Mouse (Mus musculus): ENCODE measurements around the gene Orm1. TPM values are rescaled to one million over a fixed set of nuclear protein-coding genes. Genes with fewer than 3 reads are reported as not detected.

Orm1 gene
- total and polyA plus RNA-seq, 3 experiments: not detected

DNA sequence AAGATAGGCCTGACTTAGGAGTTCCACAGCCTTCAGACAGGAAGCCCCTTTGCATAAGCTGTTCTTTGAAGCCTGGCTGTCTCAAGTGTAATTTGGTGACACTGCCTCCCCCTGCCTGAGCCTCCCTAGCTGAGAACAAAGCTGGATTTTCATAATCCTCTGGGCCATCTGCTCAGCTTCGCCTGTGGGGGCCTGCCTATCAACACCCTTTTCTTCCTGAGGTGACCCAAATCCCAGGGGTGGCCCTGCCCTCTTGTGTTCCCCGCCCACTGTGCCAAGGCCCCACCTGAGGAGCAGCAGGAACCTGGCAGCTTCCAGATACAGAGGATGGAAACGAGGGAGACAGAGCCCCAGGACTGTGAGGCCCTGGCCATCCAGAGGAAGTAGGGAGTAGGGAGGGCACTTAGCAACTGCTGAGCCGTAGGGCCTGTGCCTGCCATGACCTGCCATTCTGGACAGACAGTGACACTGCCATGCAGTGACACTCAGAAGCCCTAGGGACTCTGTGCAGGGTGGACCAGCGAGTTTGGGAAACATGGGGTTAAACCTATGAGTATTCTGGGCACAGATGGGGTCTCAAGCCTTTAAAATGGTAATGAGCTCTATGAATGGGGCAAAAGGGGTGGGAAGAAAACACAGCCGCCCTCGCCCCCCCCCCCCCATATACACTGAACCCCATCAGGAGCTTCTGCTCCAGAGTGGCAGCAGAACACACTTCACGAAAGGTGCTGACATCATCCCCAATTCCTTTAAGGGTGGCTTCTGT is 44.9 kb downstream of the Orm1 start (continued):
- no peak for TF ChIP-seq USF2 (conservative IDR thresholded peaks at IDR 0.05; ENCODE audit: low read depth, low read length)
- no peak for TF ChIP-seq PAX5 (IDR thresholded peaks at IDR 0.05; ENCODE audit: low read length)
- 0 out of 2 replicates have a peak, but pooled peaks have one; percentile 24 for TF ChIP-seq ZMIZ1 (IDR thresholded peaks at IDR 0.05; ENCODE audit: low read depth, low read length)
- TF ChIP-seq UBTF (IDR thresholded peaks at IDR 0.05; ENCODE audit: low read depth, low read length): no peak
- no peak for TF ChIP-seq NELFE (IDR thresholded peaks at IDR 0.05; ENCODE audit: low read depth, low read length)
- peak in 1 of 2 experiments; percentile 22; a peak in 2 of 4 replicates for TF ChIP-seq CTCF (conservative IDR thresholded peaks at IDR 0.05 in 1 of 2, IDR thresholded peaks at IDR 0.05 in 1 of 2; ENCODE audit: low read depth in 2 of 2, low read length in 2 of 2)
- peak; percentile 24; the same call in 1 of the 2 replicates for TF ChIP-seq MXI1 (IDR thresholded peaks at IDR 0.05; ENCODE audit: low read depth, low read length)

DNA sequence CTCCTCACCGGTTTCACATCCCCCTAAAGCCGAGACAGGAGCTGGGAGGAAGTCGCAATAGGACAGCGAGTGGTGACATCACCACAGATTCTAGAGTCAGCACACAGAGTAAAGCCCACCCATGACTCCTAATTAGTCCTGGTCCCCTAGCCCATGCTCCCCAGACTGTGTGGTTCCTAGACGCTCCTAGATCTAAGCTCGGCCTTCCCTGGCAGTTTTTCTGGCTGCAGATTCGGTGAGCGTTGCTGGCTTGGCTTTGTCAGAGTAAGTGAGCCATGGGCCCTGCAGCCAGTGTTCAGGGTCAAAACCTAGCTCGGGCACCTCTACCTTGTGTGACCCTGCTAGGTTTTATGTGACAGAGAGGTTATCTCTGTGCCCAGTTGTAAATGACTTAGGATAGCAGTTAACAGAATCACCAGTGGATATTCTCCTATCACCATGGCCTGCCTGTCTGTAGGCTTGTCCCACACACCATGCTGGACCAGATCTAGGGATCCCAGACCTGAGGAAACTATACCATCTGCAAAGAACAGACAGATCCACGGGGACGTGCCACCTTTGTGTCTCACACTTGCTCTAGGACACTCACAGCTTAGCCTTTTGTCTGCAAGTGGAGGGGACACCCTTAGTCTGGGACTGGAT is 45.6 kb downstream of the Orm1 start:
- TF ChIP-seq ZC3H11A (IDR thresholded peaks at IDR 0.05; ENCODE audit: low read depth, low read length) (no peak), MAZ (IDR thresholded peaks at IDR 0.05; ENCODE audit: low read depth, low read length) (no peak), USF2 (conservative IDR thresholded peaks at IDR 0.05; ENCODE audit: low read depth, low read length) (no peak), MAFK (IDR thresholded peaks at IDR 0.05; ENCODE audit: insufficient replicate concordance, low read length) (no peak), IRF4 (IDR thresholded peaks at IDR 0.05; ENCODE audit: low read depth, low read length) (peak; percentile 58; the same call in 1 of the 2 replicates), RCOR1 (conservative IDR thresholded peaks at IDR 0.05; ENCODE audit: low read depth, low read length) (no peak), HCFC1 (IDR thresholded peaks at IDR 0.05; ENCODE audit: low read depth, low read length) (no peak), PAX5 (IDR thresholded peaks at IDR 0.05; ENCODE audit: low read length) (no peak), ETS1 (conservative IDR thresholded peaks at IDR 0.05; ENCODE audit: low read depth, low read length) (peak; percentile 44; the same call in 1 of the 2 replicates)
- in situ Hi-C loops (cut with MboI; ENCODE audit: low pct_ligation_motif_present, low pct_unique_long_range_greater_than_20kb, low sequenced_read_pairs) (no loop called here), dilution Hi-C loops (cut with MboI; ENCODE audit: extremely low pct_ligation_motif_present, extremely low pct_unique_long_range_greater_than_20kb, low sequenced_read_pairs) (no loop called here)
- peak overlapping the region; percentile 98 for H3K27ac ChIP-seq (ENCODE audit: insufficient read depth, low read depth)
- no peaks in the 10 kb centered on the region for H3K27me3 ChIP-seq (replicated peaks)
- H3K79me2 ChIP-seq (replicated peaks; ENCODE audit: control insufficient read depth, extremely low read depth, insufficient read depth, poor library complexity, severe bottlenecking): peaks cover 61% of the 10 kb centered on the region
- H3K4me3 ChIP-seq (replicated peaks in 1 of 3; ENCODE audit: low read depth in 2 of 3, low read length in 2 of 3, poor library complexity in 1 of 3): no peak overlapping the region
- no peaks in the 10 kb centered on the region for H3K9me3 ChIP-seq (replicated peaks; ENCODE audit: low read length)
- peaks cover 58 to 98% of the 10 kb centered on the region in 2 experiments for H3K4me1 ChIP-seq (ENCODE audit: control insufficient read depth in 1 of 2, insufficient read depth in 2 of 2)
- no peak for DNase-seq (ENCODE audit: extremely low read depth)
- peaks cover 74 to 91% of the 10 kb centered on the region in 2 experiments for H3K36me3 ChIP-seq (replicated peaks in 1 of 2; ENCODE audit: control insufficient read depth in 1 of 2, insufficient read depth in 1 of 2, low read length in 1 of 2)
- no peak overlapping the region for H3K9ac ChIP-seq (ENCODE audit: insufficient read depth, low read depth)
- H3K4me2 ChIP-seq (ENCODE audit: insufficient read depth, low read depth, poor library complexity, severe bottlenecking): peak overlapping the region; percentile 52

DNA sequence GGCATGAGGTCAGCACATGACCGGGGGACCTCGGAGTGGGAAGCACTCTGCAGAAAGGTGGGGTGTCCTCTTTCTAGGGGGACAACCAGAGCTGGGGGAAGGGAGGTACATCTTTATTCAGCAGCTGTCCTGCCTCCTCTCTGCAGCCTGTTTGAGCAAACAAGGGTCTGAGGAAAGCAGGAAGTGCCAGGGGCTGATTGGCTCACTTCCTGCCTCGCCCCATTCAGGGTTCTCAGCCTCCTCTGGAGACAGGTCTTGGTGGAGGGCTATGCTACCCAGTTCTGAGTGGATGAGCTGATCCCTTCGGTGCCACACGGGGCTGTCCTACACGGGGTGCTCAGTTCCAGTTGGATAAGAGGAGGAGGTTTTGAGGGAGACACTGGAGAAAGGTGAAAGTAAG is 47.0 kb downstream of the Orm1 start:
- H3K79me2 ChIP-seq (replicated peaks; ENCODE audit: control insufficient read depth, extremely low read depth, insufficient read depth, poor library complexity, severe bottlenecking): peaks cover 71% of the 10 kb centered on the region
- TF ChIP-seq ELF1 (IDR thresholded peaks at IDR 0.05; ENCODE audit: low read depth, low read length) (peak; percentile 59), MXI1 (IDR thresholded peaks at IDR 0.05; ENCODE audit: low read depth, low read length) (no peak), HCFC1 (IDR thresholded peaks at IDR 0.05; ENCODE audit: low read depth, low read length) (no peak)
- peak overlapping the region; percentile 98 for H3K27ac ChIP-seq (ENCODE audit: insufficient read depth, low read depth)
- H3K9me3 ChIP-seq (replicated peaks; ENCODE audit: low read length): no peaks in the 10 kb centered on the region
- no peak overlapping the region for H3K9ac ChIP-seq (ENCODE audit: insufficient read depth, low read depth)
- dilution Hi-C loops (cut with MboI; ENCODE audit: extremely low pct_ligation_motif_present, extremely low pct_unique_long_range_greater_than_20kb, low sequenced_read_pairs) (no loop called here), in situ Hi-C loops (cut with MboI; ENCODE audit: low pct_ligation_motif_present, low pct_unique_long_range_greater_than_20kb, low sequenced_read_pairs) (no loop called here)
- H3K27me3 ChIP-seq (replicated peaks): no peaks in the 10 kb centered on the region
- DNase-seq (ENCODE audit: extremely low read depth): no peak
- peaks cover 80 to 94% of the 10 kb centered on the region in 2 experiments for H3K36me3 ChIP-seq (replicated peaks in 1 of 2; ENCODE audit: control insufficient read depth in 1 of 2, insufficient read depth in 1 of 2, low read length in 1 of 2)
- H3K4me3 ChIP-seq (replicated peaks in 1 of 3; ENCODE audit: low read depth in 2 of 3, low read length in 2 of 3, poor library complexity in 1 of 3): no peak overlapping the region
- H3K4me1 ChIP-seq (ENCODE audit: control insufficient read depth in 1 of 2, insufficient read depth in 2 of 2): peaks cover 57 to 95% of the 10 kb centered on the region in 2 experiments
- no peak overlapping the region for H3K4me2 ChIP-seq (ENCODE audit: insufficient read depth, low read depth, poor library complexity, severe bottlenecking)

Other genes starting within 250 kb of the Orm1 start
- not detected in 2 replicates for gene Ambp, start 189.8 kb upstream of the Orm1 start, total RNA-seq (2012; rRNA removed)
- not detected in 2 replicates for gene Ambp, start 189.8 kb upstream of the Orm1 start, total RNA-seq (2014; rRNA removed)
- not detected in 2 replicates for gene Ambp, start 189.8 kb upstream of the Orm1 start, polyA plus RNA-seq (2012; ENCODE audit: insufficient read length, low read depth)
- not detected in 2 replicates for gene Kif12, start 172.4 kb upstream of the Orm1 start, total RNA-seq (2012; rRNA removed)
- not detected in 2 replicates for gene Kif12, start 172.4 kb upstream of the Orm1 start, total RNA-seq (2014; rRNA removed)
- not detected in 2 replicates for gene Kif12, start 172.4 kb upstream of the Orm1 start, polyA plus RNA-seq (2012; ENCODE audit: insufficient read length, low read depth)
- 0.04 and 0.08 TPM in 2 replicates for gene Col27a1, start 130.6 kb upstream of the Orm1 start, total RNA-seq (2012; rRNA removed)
- 0.05 TPM in 1 of 2 replicates, not detected in the other for gene Col27a1, start 130.6 kb upstream of the Orm1 start, total RNA-seq (2014; rRNA removed)
- not detected in 2 replicates for gene Col27a1, start 130.6 kb upstream of the Orm1 start, polyA plus RNA-seq (2012; ENCODE audit: insufficient read length, low read depth)
- not detected in 2 replicates for gene Orm3, start 11.6 kb downstream of the Orm1 start, total RNA-seq (2012; rRNA removed)
- not detected in 2 replicates for gene Orm3, start 11.6 kb downstream of the Orm1 start, total RNA-seq (2014; rRNA removed)
- 0.30 and 0.33 TPM in 2 replicates for gene Orm3, start 11.6 kb downstream of the Orm1 start, polyA plus RNA-seq (2012; ENCODE audit: insufficient read length, low read depth)
- gene Orm2, start 17.9 kb downstream of the Orm1 start, total RNA-seq (2012; rRNA removed): not detected in 2 replicates
- not detected in 2 replicates for gene Orm2, start 17.9 kb downstream of the Orm1 start, total RNA-seq (2014; rRNA removed)
- 0.53 TPM in 1 of 2 replicates, not detected in the other for gene Orm2, start 17.9 kb downstream of the Orm1 start, polyA plus RNA-seq (2012; ENCODE audit: insufficient read length, low read depth)
- 19.3 and 28.0 TPM in 2 replicates for gene Akna, start 58.8 kb downstream of the Orm1 start, total RNA-seq (2012; rRNA removed)
- gene Akna, start 58.8 kb downstream of the Orm1 start, total RNA-seq (2014; rRNA removed): 5.1 and 6.5 TPM in 2 replicates
- gene Akna, start 58.8 kb downstream of the Orm1 start, polyA plus RNA-seq (2012; ENCODE audit: insufficient read length, low read depth): 28.5 and 37.5 TPM in 2 replicates
- gene Whrn, start 151.4 kb downstream of the Orm1 start, total RNA-seq (2012; rRNA removed): 2.8 and 4.5 TPM in 2 replicates
- 0.72 and 0.99 TPM in 2 replicates for gene Whrn, start 151.4 kb downstream of the Orm1 start, total RNA-seq (2014; rRNA removed)
- gene Whrn, start 151.4 kb downstream of the Orm1 start, polyA plus RNA-seq (2012; ENCODE audit: insufficient read length, low read depth): 9.4 and 9.6 TPM in 2 replicates
- gene Atp6v1g1, start 200.2 kb downstream of the Orm1 start, total RNA-seq (2012; rRNA removed): 70.4 and 78.7 TPM in 2 replicates
- 143 and 154 TPM in 2 replicates for gene Atp6v1g1, start 200.2 kb downstream of the Orm1 start, total RNA-seq (2014; rRNA removed)
- gene Atp6v1g1, start 200.2 kb downstream of the Orm1 start, polyA plus RNA-seq (2012; ENCODE audit: insufficient read length, low read depth): 95.1 and 111 TPM in 2 replicates
- 9.4 TPM in 2 replicates for gene Tmem268, start 214.2 kb downstream of the Orm1 start, total RNA-seq (2012; rRNA removed)
- gene Tmem268, start 214.2 kb downstream of the Orm1 start, total RNA-seq (2014; rRNA removed): 8.3 and 9.9 TPM in 2 replicates
- 10.5 and 11.1 TPM in 2 replicates for gene Tmem268, start 214.2 kb downstream of the Orm1 start, polyA plus RNA-seq (2012; ENCODE audit: insufficient read length, low read depth)

Data from CH12.LX (cell line).